Mouse (Mus musculus) mature B cell (primary cell): ENCODE data around the gene Capn5.

Experiments used
- in situ Hi-C: fragments of 300-500 bp; cut with MboI; formaldehyde crosslinking; loops from 2 replicates; pipeline ENCODE4 v1.14.3; 2019

The Capn5 gene

GRCm38 (mm10) chr7:98114656-98115055 is 63.4 kb downstream of the Capn5 start:
- in situ Hi-C loops = loop anchor here (5.0 to 25.0 kb wide), 2 partner anchors 42 to 377 kb away; partner anchors contain the start of gene Aqp11

DNA sequence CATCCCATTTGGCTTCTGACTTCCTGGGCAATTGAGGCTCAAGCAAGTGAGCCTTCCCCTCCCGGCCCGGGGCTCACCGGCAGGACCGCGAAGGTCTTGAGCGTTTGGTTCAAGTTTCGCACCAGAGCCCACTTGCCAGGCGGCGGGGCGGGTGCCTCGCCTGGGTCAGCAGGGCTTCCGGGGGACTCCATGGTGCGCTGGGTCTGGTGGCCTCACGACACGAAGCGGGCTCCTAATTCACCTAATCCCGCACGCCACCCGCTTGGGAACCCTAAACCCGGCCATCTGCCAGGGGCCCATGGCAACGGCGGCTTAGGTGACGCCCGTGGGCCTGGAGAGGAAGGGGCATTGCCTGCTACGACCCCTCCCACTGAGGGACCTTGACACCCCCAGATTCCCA is 66.8 kb downstream of the Capn5 start:
- in situ Hi-C loops = loop anchor here (25.0 kb wide), 1 partner anchor 374 kb away; the partner anchor contains the start of gene Aqp11

DNA sequence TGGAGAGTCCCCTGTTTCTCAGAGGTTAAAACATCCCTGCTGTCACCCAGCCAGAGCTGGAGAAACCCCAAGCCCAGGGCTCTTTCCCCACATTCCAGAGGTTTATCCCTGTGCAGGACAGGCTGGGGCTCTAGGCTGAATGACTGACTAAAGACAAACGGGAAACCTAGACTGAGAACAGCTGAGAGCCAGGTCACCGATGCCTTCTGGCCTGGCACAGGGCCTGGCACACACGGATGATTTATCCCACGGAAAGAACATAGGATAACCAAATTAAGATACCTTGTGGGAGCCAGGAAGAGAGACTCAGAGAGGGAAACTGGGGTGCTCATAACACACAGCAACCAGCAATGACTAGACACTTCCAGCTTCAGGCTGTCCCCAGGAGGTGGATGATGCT is 68.3 kb downstream of the Capn5 start:
- in situ Hi-C loops = loop anchor here (25.0 kb wide), 1 partner anchor 372 kb away; the partner anchor contains the start of gene Aqp11

- in situ Hi-C loops = loop anchor here (25.0 kb wide), 1 partner anchor 372 kb away; the partner anchor contains the start of gene Aqp11
Measured at GRCm38 (mm10) chr7:98108636-98109430, 69.2 kb downstream of the Capn5 start.

- in situ Hi-C loops = loop anchor here (25.0 kb wide), 1 partner anchor 369 kb away; the partner anchor contains the start of gene Aqp11
Measured at GRCm38 (mm10) chr7:98106272-98106671, 71.8 kb downstream of the Capn5 start.

DNA sequence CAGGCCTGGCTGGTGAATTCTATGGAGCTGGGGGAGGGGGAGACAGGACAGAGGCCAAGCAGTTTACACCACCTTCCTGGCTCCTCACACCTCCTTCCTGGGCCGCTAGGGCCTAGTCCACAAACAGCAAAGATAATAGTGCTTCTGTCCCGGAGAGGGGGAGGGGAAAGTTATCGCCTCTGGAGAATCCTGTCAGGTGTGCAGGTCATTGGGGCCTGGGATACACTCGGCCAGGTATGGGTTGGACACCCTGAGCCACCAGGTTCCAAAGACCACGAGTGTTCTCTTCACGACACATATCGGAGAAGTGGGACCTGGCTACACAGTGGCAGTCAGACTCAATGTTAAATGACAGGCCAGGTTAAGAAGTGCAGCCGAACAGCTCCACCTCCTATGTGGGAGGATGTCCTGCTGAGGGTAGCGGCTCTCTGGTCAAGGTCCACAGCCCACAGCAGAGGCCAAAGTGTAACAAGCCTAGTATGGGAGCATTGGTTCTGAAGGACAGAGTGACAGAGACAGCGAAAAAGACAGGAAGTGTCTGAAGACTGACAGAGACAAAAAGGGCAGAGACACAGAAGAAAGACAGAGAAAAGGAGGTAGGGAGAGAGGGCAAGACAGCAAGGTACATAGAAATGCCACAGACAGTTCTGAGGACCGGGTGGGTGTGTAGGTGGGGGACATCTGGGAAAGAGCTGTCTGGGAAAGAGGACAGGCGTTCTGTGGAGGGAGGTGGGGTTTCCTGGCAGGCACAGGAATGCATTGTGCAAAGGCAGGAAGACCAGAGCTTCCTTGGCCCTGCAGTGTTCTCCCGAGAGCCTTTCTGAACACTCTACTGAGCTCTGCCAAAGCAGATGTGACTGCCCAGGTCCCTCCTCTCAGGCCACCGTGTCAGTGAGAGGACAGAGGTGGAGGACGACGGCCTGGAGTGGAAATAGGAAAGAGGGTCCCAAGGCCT is 73.3 kb downstream of the Capn5 start:
- in situ Hi-C loops = loop anchor here (25.0 kb wide), 1 partner anchor 367 kb away; the partner anchor contains the start of gene Aqp11

GRCm38 (mm10) chr7:98103942-98104292 is 74.2 kb downstream of the Capn5 start:
- in situ Hi-C loops = loop anchor here (25.0 kb wide), 1 partner anchor 367 kb away; the partner anchor contains the start of gene Aqp11

DNA sequence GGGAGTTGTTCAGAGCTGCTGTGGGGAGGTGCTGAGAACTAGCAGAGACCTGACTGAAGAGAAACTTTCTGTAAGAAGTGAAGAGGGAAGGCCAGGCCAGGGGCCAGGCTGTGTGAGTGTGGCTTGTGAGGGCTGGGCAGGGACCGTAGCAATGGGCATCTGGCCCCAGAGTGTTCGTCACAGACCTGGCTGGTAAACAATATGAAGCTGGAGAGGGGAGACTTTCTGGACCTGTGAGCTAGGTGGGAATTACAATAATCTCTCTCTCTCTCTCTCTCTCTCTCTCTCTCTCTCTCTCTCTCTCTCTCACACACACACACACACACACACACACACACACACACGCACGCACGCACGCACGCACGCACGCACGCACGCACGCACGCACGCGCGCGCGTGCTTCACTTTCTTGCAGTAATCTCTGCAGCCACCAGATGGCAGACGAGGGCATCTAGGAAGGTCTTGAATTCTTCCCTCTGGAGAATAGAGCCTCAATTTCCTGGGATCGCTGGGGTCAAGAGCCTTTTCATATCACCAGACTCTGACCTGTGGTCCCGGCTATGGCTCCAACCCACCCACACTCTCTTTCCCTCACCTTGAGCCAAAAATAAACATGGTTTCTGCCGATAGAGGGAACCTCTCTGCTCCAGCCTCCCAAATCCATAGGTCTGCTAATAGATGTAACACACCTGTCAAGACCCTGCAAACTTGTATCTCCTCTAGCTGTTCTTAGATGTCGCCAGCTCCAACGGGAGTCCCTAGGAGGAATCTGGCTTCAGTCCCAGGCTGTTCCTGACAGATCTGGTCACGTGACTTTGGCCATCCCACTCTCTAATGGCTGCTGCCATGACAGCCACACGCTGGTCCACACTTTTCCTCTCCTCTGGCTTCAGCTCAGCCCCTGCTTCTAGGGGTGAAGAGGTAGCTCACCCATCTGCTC is 74.8 kb downstream of the Capn5 start:
- in situ Hi-C loops = loop anchor here (25.0 kb wide), 1 partner anchor 366 kb away; the partner anchor contains the start of gene Aqp11

- in situ Hi-C loops = loop anchor here (25.0 kb wide), 1 partner anchor 365 kb away; the partner anchor contains the start of gene Aqp11
Measured at GRCm38 (mm10) chr7:98102488-98102887, 75.6 kb downstream of the Capn5 start.

DNA sequence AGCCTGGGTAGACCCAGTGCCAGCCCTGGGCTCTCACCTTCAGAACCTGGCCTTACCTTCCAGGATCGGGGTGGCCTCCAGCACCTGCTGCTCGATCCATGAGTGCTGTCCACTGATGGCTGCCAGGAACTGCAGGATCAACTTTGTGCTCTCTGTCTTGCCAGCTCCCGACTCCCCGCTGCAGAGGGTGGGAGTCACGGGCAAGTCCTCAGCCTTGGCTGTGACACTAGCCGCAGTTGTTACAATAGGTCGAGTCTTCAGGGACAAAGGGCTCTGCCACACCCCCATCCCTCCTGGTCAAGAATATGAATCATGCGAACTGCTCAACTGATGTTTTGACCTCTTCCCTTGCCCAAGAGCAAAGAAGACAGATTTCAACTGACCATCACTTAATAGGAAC is 80.5 kb downstream of the Capn5 start:
- in situ Hi-C loops = no loop called here

DNA sequence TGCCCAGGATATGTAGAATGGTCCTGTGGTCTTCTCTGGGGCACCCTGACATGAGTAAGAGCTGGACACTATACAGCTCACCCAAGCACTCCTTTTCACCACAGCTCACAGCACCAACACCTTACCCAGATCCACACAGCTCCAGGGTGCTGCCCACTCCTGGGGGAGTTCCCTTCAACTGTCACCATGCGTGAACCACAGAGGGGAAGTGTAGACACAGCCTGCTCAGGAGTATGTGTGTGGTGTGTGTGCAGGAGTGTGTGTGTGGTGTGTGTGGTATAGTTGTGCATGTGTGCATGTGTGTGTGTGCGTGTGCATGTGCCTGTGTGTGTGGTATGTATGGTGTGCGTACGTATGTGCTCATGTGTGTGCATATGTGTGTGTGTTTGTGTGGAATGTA is 82.2 kb downstream of the Capn5 start:
- in situ Hi-C loops = no loop called here

- in situ Hi-C loops = no loop called here
Measured at GRCm38 (mm10) chr7:98086346-98086745, 91.7 kb downstream of the Capn5 start.

GRCm38 (mm10) chr7:98085314-98085713 is 92.8 kb downstream of the Capn5 start:
- in situ Hi-C loops = no loop called here

DNA sequence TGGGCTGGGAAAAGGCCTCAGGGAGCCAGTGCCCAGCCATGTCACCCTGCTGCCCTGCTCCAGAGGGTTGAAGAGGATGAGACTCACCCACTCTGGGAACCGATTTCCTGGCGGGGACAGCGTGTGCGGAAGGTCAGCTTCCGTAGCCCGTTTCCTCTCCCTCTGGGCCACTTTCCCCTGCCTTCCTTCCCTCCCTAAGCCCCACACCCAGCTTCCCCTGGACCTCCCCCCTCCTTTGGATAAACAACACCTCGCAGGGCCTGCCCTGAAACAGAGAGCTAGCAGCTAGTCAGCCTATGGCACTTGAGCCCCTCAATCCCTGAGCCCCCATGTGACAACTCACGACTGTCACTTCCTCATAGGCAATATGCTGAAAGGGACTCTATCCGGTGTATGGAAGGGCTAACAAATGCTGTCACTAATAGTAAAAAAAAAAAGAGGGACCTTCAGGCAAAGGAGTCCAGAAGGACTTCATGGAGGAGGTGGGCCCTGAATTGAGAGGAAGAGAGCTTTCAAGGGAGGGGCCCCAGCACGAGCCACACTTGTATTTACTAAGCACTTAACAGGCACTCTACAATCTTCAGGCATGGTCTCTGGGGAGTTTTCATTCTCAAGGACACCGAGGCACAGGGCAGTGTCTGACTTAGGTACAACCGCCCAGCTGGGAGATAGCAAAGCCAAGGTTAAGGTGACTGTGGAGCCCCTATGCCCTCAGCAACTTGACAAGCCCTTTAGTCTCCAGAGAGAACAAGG is 93.4 kb downstream of the Capn5 start:
- in situ Hi-C loops = no loop called here

DNA sequence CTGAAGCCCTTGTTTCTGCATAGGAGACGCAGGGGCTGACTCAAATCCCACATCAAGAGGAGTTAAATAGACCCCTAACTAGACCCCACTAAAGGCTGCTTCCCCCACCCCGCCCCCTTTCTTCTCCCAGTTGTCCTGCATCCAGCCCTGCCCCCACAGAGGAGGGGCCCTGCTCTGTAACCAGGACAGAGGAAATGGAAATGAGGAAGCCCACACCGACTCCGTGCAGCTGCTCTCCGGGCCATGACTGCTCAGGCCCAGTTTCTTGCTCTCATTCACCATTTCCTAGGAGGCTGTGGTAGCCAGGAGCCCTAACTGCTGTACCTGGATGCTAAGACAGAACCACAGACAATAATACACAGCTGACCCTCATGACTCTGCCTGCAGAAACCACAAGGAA is 95.7 kb downstream of the Capn5 start:
- in situ Hi-C loops = no loop called here

- in situ Hi-C loops = no loop called here
Measured at GRCm38 (mm10) chr7:98077453-98077852, 100.6 kb downstream of the Capn5 start.

- in situ Hi-C loops = loop anchor here (5.0 kb wide), 1 partner anchor 46 kb away; the partner anchor contains the start of gene Myo7a
Measured at GRCm38 (mm10) chr7:98071620-98072019, 106.5 kb downstream of the Capn5 start.
